Mouse (Mus musculus) ES-E14 (cell line): ENCODE measurements around the gene Ifnar1. TPM values are rescaled to one million over a fixed set of nuclear protein-coding genes. Genes with fewer than 3 reads are reported as not detected.
"Not testable (repeated sequence)": the region's sequence is repeated elsewhere in the genome, so short reads cannot be mapped to it uniquely, and the experiment has no call there.

Experiments
- DNase-seq: peaks from one replicate; pipeline ENCODE4 v3.0.0-alpha.2; 2013; ENCODE audit warnings: low read depth, low spot score
- H3K27ac ChIP-seq: 2 replicates; pipeline ENCODE4 v1.5.1; 2012; ENCODE audit warnings: low read depth, mild to moderate bottlenecking, low read length, moderate library complexity, mixed read lengths; ENCODE audit not compliant: poor library complexity, insufficient read depth, severe bottlenecking
- H3K36me3 ChIP-seq: 2 replicates; pipeline ENCODE4 v1.6.1; 2012; ENCODE audit warnings: mild to moderate bottlenecking, low read length, moderate library complexity, mixed read lengths; ENCODE audit not compliant: control insufficient read depth, poor library complexity, insufficient read depth, severe bottlenecking
- H3K4me1 ChIP-seq, 2 experiments: fragments of 150-350 bp in 1 of 2; sonication (generic) in 1 of 2; 2 replicates each; pipeline ENCODE4 v1.6.1; 2012; ENCODE audit warnings: low read length in 2 of 2, mild to moderate bottlenecking in 1 of 2, mixed read lengths in 1 of 2; ENCODE audit not compliant: control insufficient read depth in 2 of 2, insufficient read depth in 2 of 2, poor library complexity in 1 of 2
- H3K4me3 ChIP-seq, 2 experiments: fragments of 150-350 bp in 1 of 2; sonication (generic) in 1 of 2; 2 replicates each; pipeline ENCODE4 v1.5.1; 2012; ENCODE audit warnings: low read length in 2 of 2, low read depth in 1 of 2, mild to moderate bottlenecking in 1 of 2, mixed read lengths in 1 of 2; ENCODE audit not compliant: insufficient read depth in 1 of 2, poor library complexity in 1 of 2, severe bottlenecking in 1 of 2
- H3K9ac ChIP-seq: 2 replicates; pipeline ENCODE4 v1.6.1; 2012; ENCODE audit warnings: low read depth, mild to moderate bottlenecking, low read length, mixed read lengths; ENCODE audit not compliant: poor library complexity, insufficient read depth, severe bottlenecking
- H3K9me3 ChIP-seq: fragments of 150-350 bp; sonication (generic); 2 replicates; pipeline ENCODE4 v1.6.1; 2012; ENCODE audit warnings: low read depth, mild to moderate bottlenecking, low read length; ENCODE audit not compliant: control insufficient read depth, insufficient read depth
- CHD2 ChIP-seq: IDR thresholded peaks from 2 replicates; pipeline ENCODE4 v1.6.1; 2014; ENCODE audit warnings: mild to moderate bottlenecking, low read depth, low read length, inconsistent platforms
- HCFC1 ChIP-seq: IDR thresholded peaks from 2 replicates; pipeline ENCODE4 v1.6.1; 2012; ENCODE audit warnings: low read length, inconsistent platforms, borderline replicate concordance; ENCODE audit not compliant: insufficient read depth
- MAFK ChIP-seq: IDR thresholded peaks from 2 replicates; pipeline ENCODE4 v1.6.1; 2014; ENCODE audit warnings: mild to moderate bottlenecking, low read depth, low read length, inconsistent platforms; ENCODE audit not compliant: insufficient read depth
- ZC3H11A ChIP-seq: IDR thresholded peaks from 2 replicates; pipeline ENCODE4 v1.6.1; 2012; ENCODE audit warnings: low read depth, mild to moderate bottlenecking, inconsistent platforms, low read length, borderline replicate concordance
- ZNF384 ChIP-seq: IDR thresholded peaks from 2 replicates; pipeline ENCODE4 v1.6.1; 2012; ENCODE audit warnings: low read depth, low read length, inconsistent platforms
- in situ Hi-C, 2 experiments: fragments of 600-800 bp; cut with MboI; formaldehyde crosslinking; loops; one replicate each; pipeline ENCODE4 v1.15.1; 2025; ENCODE audit warnings: low sequenced_read_pairs in 2 of 2, inconsistent platforms in 1 of 2; ENCODE audit not compliant: unreplicated experiment in 2 of 2
- total RNA-seq: library from RNA; depleted of rRNA; stranded (reverse); fragments of 300-350 nt; gene quantifications from 2 replicates; pipeline ENCODE4 v1.2.3, GENCODE M21; 2012

Gene Ifnar1
- total RNA-seq, 1 experiment, result 42.2 TPM

DNA sequence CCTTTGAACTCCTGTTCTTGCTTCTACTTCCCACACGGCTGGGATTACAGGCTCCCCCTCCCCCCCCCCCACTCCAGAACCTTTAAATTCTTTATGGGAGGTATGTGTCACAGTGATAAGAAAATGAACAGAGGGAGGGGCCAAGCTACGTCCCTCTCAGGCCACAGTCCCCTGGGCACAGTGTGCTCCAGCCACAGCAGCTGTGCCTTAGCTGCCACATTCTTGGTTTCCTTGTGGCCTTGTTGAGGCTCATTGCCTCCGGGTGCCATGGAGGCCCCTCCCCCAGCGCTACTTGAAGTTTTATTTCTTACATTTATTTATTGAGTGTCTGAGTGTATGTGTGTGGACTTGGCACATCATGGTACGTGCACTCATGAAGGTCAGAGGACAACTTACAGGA lies 42.5 kb downstream of the Ifnar1 start:
- Histone ChIP-seq H3K4me3 (no peak overlapping the region), H3K4me1 (no peaks in the 10 kb centered on the region), H3K9ac (no peak overlapping the region), H3K9me3 (no peaks in the 10 kb centered on the region), H3K36me3 (no peaks in the 10 kb centered on the region), H3K27ac (no peak overlapping the region)
- no peak for DNase-seq
- TF ChIP-seq CHD2, result no peak
- TF ChIP-seq MAFK, result no peak
- no peak for TF ChIP-seq HCFC1
- no peak for TF ChIP-seq ZNF384
- TF ChIP-seq ZC3H11A, result no peak
- in situ Hi-C loops, result no loop called here

GRCm38 (mm10) chr16:91528578-91528977 lies 43.5 kb downstream of the Ifnar1 start:
- no peaks in the 10 kb centered on the region for H3K4me1 ChIP-seq

GRCm38 (mm10) chr16:91530830-91531229 lies 45.8 kb downstream of the Ifnar1 start:
- H3K36me3 ChIP-seq, H3K27ac ChIP-seq, DNase-seq, H3K4me1 ChIP-seq, H3K9me3 ChIP-seq, H3K9ac ChIP-seq, in situ Hi-C loops, H3K4me3 ChIP-seq: not testable (repeated sequence)

More at GRCm38 (mm10) chr16:91528578-91528977, 43.5 kb downstream of the Ifnar1 start:
- TF ChIP-seq HCFC1 (no peak), MAFK (no peak), ZNF384 (no peak), ZC3H11A (no peak), CHD2 (no peak)
- H3K9me3 ChIP-seq, result no peaks in the 10 kb centered on the region
- no peak overlapping the region for H3K27ac ChIP-seq
- no peak for DNase-seq
- in situ Hi-C loops, result no loop called here
- no peak overlapping the region for H3K9ac ChIP-seq
- H3K4me3 ChIP-seq, result no peak overlapping the region
- H3K36me3 ChIP-seq, result no peaks in the 10 kb centered on the region

DNA sequence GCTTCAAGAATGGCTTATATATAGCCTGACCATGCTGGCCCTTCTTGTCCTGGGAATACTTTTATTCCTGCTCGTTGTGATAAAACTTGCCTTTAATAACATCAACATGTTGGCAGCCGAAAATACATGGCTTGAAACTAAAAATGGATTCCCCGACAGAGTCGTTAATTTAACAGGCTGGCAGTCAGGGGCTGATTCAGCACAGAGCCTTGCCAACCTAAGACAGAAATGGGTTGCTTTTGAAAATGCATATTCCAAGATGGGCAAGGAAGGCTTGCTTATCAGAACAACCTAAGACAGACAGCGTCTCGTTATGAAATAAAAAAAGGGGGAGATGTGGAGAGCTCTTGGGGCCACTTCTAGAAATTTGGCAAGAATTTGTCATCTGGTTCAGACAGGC lies 46.8 kb downstream of the Ifnar1 start:
- no peak overlapping the region for H3K27ac ChIP-seq
- in situ Hi-C loops, result no loop called here
- H3K36me3 ChIP-seq, result no peaks in the 10 kb centered on the region
- no peak for DNase-seq
- no peak for TF ChIP-seq ZNF384
- TF ChIP-seq CHD2, result no peak
- TF ChIP-seq MAFK, result no peak
- TF ChIP-seq HCFC1, result no peak
- no peak overlapping the region for H3K9ac ChIP-seq
- H3K9me3 ChIP-seq, result no peaks in the 10 kb centered on the region
- no peaks in the 10 kb centered on the region for H3K4me1 ChIP-seq
- H3K4me3 ChIP-seq, result no peak overlapping the region

- Histone ChIP-seq H3K9me3 (no peaks in the 10 kb centered on the region), H3K4me1 (no peaks in the 10 kb centered on the region), H3K36me3 (no peaks in the 10 kb centered on the region), H3K9ac (no peak overlapping the region), H3K4me3 (no peak overlapping the region), H3K27ac (no peak overlapping the region)
- DNase-seq, result no peak
- no peak for TF ChIP-seq MAFK
- TF ChIP-seq HCFC1, result no peak
- TF ChIP-seq ZNF384, result no peak
- TF ChIP-seq CHD2, result no peak
- no peak for TF ChIP-seq ZC3H11A
- in situ Hi-C loops, result no loop called here
These were observed 47.4 kb downstream of the Ifnar1 start for GRCm38 (mm10) chr16:91532429-91532828.
